Mouse (Mus musculus) liver, embryonic 13.5 days (tissue): ENCODE data around the gene Spint4. TPM values are rescaled to one million over a fixed set of nuclear protein-coding genes. Genes with fewer than 3 reads are reported as not detected.
"Not testable (repeated sequence)": the region's sequence is repeated elsewhere in the genome, so short reads cannot be mapped to it uniquely, and the experiment has no call there.

Experiments
- ATAC-seq: fragments of 200-750 bp; cut with Nextera tagmentation; 2 replicates; pipeline ENCODE4 v1.8.0; 2017; ENCODE audit warnings: low read depth, mild to moderate bottlenecking, moderate number of reproducible peaks, moderate library complexity
- DNase-seq: peaks from one replicate; pipeline ENCODE4 v3.0.0; 2022
- H3K27ac ChIP-seq: fragments of 300-500 bp; sonication (generic); 2 replicates; pipeline ENCODE4 v1.5.1; 2015; ENCODE audit warnings: moderate library complexity, mild to moderate bottlenecking, inconsistent platforms
- H3K27me3 ChIP-seq: fragments of 300-500 bp; sonication (generic); 2 replicates; pipeline ENCODE4 v1.6.1; 2015; ENCODE audit warnings: mild to moderate bottlenecking, inconsistent platforms
- H3K36me3 ChIP-seq: fragments of 300-500 bp; sonication (generic); 2 replicates; pipeline ENCODE4 v1.6.1; 2015; ENCODE audit warnings: mild to moderate bottlenecking, inconsistent platforms
- H3K4me1 ChIP-seq: fragments of 300-500 bp; sonication (generic); replicated peaks from 2 replicates; pipeline ENCODE4 v1.6.1; 2015; ENCODE audit warnings: inconsistent platforms
- H3K4me2 ChIP-seq: fragments of 300-500 bp; sonication (generic); 2 replicates; pipeline ENCODE4 v1.6.1; 2015; ENCODE audit warnings: inconsistent platforms, mild to moderate bottlenecking, moderate library complexity
- H3K4me3 ChIP-seq: fragments of 300-500 bp; sonication (generic); replicated peaks from 2 replicates; pipeline ENCODE4 v1.5.1; 2015; ENCODE audit warnings: mild to moderate bottlenecking, inconsistent platforms
- H3K9ac ChIP-seq: fragments of 300-500 bp; sonication (generic); 2 replicates; pipeline ENCODE4 v1.6.1; 2015; ENCODE audit warnings: mild to moderate bottlenecking, inconsistent platforms
- H3K9me3 ChIP-seq: fragments of 300-500 bp; sonication (generic); replicated peaks from 2 replicates; pipeline ENCODE4 v1.6.1; 2016; ENCODE audit warnings: inconsistent platforms
- WGBS: fragments of 180-500 bp; shearing (Covaris S2); methylation state at CpG from one replicate; pipeline ENCODE4 v1.1.7; 2015; ENCODE audit not compliant: insufficient replicate concordance; 5-methylcytosine and 5-hydroxymethylcytosine counted together
- polyA plus RNA-seq: library from polyadenylated mRNA; unstranded; fragments of >200 nt; fragmentation: Nextera tagmentation; extraction: Ambion mirVana; gene quantifications from 2 replicates; pipeline ENCODE4 v1.2.1, GENCODE M21; 2015

Gene Spint4
- polyA plus RNA-seq, 1 experiment from 2014 or later: not detected

GRCm38 (mm10) chr2:164684807-164685206, 13.5 kb upstream of the Spint4 start, which contains the start of gene Wfdc13:
TSS of gene Wfdc13 (plus strand) at chr2:164685107.
- no peak within 1 kb of the TSS for H3K4me3 ChIP-seq
- no peak within 1 kb of the TSS for H3K9ac ChIP-seq
- no peak for DNase-seq
- no peak within 1 kb of the TSS for H3K27ac ChIP-seq
- H3K4me1 ChIP-seq: no peaks in the 10 kb centered on the region
- H3K4me2 ChIP-seq: no peak within 1 kb of the TSS
- H3K27me3 ChIP-seq: no peaks in the 10 kb centered on the region
- H3K36me3 ChIP-seq: no peaks in the 10 kb centered on the region
- WGBS: 43% methylated on average over 3 of the region's 3 CpGs
- no peak for ATAC-seq
- H3K9me3 ChIP-seq: no peaks in the 10 kb centered on the region

DNA sequence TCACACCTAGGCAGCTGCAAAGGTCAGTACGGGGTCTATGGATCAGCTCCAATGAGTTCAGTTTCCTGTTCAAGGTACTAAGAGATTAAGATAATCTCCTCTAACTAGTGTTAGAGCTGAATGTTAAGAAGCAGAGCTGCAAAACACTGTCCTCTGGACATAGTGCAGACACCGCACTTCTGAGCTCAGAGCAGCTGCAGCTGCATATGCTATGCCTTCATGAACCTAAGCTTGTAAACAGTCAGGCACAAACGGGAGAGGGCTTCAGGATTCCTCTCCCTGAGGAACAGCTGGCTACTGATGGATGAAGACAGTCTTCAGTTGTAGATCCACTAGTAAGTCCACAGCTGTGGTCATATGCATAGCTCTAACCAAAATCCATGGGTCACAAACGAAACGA, 2.7 kb downstream of the Spint4 start:
- Histone ChIP-seq H3K36me3 (no peaks in the 10 kb centered on the region), H3K4me3 (no peak overlapping the region), H3K27ac (no peak overlapping the region), H3K27me3 (no peaks in the 10 kb centered on the region), H3K4me2 (no peak overlapping the region), H3K9me3 (0 out of 2 replicates have a peak, but pooled peaks cover 3% of the 10 kb centered on the region), H3K9ac (no peak overlapping the region), H3K4me1 (no peaks in the 10 kb centered on the region)
- no peak for DNase-seq
- 67% methylated on average over 5 of the region's 5 CpGs for WGBS
- no peak for ATAC-seq

DNA sequence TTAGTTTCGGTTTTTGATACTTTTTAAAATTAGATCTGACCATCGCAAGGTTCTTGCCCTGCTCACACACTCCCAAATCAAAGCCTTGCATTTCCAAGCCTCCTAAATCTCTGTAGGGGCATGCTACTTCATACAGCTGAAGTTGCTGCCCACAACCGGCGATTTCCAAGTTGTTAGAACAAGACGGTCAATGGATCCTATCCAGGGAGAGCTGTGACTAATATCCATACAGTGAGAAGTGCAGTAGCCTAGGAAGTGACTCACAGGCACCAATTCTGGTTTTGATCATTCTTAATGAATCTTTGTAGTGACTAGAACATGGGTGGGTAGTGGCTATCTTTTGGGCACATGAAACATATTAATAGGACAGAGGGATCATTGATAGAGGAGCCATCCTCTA, 3.5 kb downstream of the Spint4 start:
- H3K36me3 ChIP-seq: no peaks in the 10 kb centered on the region
- no peaks in the 10 kb centered on the region for H3K27me3 ChIP-seq
- WGBS: 68% methylated on average over 5 of the region's 5 CpGs
- H3K4me3 ChIP-seq: no peak overlapping the region
- H3K9me3 ChIP-seq: 0 out of 2 replicates have a peak, but pooled peaks cover 3% of the 10 kb centered on the region
- no peak overlapping the region for H3K4me2 ChIP-seq
- ATAC-seq (no peak), DNase-seq (no peak)
- H3K27ac ChIP-seq: no peak overlapping the region
- H3K9ac ChIP-seq: no peak overlapping the region
- no peaks in the 10 kb centered on the region for H3K4me1 ChIP-seq

GRCm38 (mm10) chr2:164704235-164704634, 5.9 kb downstream of the Spint4 start:
- ATAC-seq (no peak), DNase-seq (no peak)
- WGBS: 58% methylated on average over 5 of the region's 5 CpGs
- Histone ChIP-seq H3K4me3 (no peak overlapping the region), H3K9me3 (0 out of 2 replicates have a peak, but pooled peaks cover 3% of the 10 kb centered on the region), H3K4me2 (no peak overlapping the region), H3K27me3 (no peaks in the 10 kb centered on the region; the same call in 1 of the 2 replicates), H3K4me1 (no peaks in the 10 kb centered on the region), H3K36me3 (no peaks in the 10 kb centered on the region), H3K9ac (no peak overlapping the region), H3K27ac (no peak overlapping the region)

DNA sequence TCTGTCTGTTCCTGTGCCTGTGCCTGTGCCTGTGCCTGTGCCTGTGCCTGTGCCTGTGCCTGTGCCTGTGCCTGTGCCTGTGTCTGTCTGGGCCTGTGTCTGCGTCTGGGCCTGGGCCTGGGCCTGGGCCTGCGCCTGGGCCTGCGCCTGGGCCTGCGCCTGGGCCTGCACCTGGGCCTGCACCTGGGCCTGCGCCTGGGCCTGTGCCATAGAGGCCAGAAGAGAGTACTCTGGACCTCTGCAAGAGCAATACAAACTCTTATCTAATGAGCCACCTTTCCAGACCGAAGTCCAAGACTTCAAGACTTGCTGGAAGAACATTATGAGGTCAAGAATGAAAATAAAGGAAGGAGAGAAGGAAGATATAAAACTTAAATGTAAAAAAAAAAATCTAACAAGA, 7.0 kb downstream of the Spint4 start:
- DNase-seq (no peak), ATAC-seq (no peak)
- Histone ChIP-seq H3K4me1 (no peaks in the 10 kb centered on the region), H3K27ac (no peak overlapping the region), H3K27me3 (no peaks in the 10 kb centered on the region; the same call in 1 of the 2 replicates), H3K9ac (no peak overlapping the region), H3K36me3 (no peaks in the 10 kb centered on the region), H3K9me3 (0 out of 2 replicates have a peak, but pooled peaks cover 3% of the 10 kb centered on the region), H3K4me3 (no peak overlapping the region), H3K4me2 (no peak overlapping the region)
- 78% methylated on average over 6 of the region's 6 CpGs for WGBS

DNA sequence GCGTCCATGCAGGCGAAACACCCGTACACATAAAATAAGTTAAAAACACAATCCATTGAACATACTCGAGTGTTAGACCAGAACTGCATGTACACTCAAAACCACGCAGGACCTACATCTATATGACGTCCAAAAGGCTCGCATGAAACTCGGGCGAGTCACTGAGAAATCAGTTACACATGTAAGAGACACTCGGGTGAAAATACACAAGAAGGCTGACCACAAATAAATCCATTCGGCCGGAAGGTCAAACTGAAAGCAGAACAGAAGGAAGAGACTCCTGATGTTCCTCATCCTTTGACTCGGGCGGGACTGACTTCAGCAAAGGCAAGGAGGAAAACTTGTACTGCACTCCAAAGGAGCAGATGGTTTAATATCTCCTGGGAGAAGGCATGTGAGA, 7.7 kb downstream of the Spint4 start:
- 72% methylated on average over 14 of the region's 14 CpGs for WGBS
- H3K27ac ChIP-seq: no peak overlapping the region
- H3K4me1 ChIP-seq: no peaks in the 10 kb centered on the region
- no peak for DNase-seq
- H3K4me3 ChIP-seq: no peak overlapping the region
- H3K9ac ChIP-seq: no peak overlapping the region
- ATAC-seq: no peak
- no peaks in the 10 kb centered on the region for H3K36me3 ChIP-seq
- 0 out of 2 replicates have a peak, but pooled peaks cover 3% of the 10 kb centered on the region for H3K9me3 ChIP-seq
- no peaks in the 10 kb centered on the region; the same call in 1 of the 2 replicates for H3K27me3 ChIP-seq
- H3K4me2 ChIP-seq: no peak overlapping the region

- H3K4me1 ChIP-seq: no peaks in the 10 kb centered on the region
- WGBS: 54% methylated on average over 6 of the region's 6 CpGs
- no peak within 1 kb of the TSS for H3K9ac ChIP-seq
- no peaks in the 10 kb centered on the region for H3K36me3 ChIP-seq
- no peak within 1 kb of the TSS for H3K27ac ChIP-seq
- no peaks in the 10 kb centered on the region for H3K27me3 ChIP-seq
- no peaks in the 10 kb centered on the region for H3K9me3 ChIP-seq
- H3K4me3 ChIP-seq: no peak within 1 kb of the TSS
- ATAC-seq: no peak
- no peak for DNase-seq
- H3K4me2 ChIP-seq: no peak within 1 kb of the TSS
Observed at GRCm38 (mm10) chr2:164715005-164715404, 16.7 kb downstream of the Spint4 start, which contains the start of gene Spint5. TSS of gene Spint5 (plus strand) at chr2:164715305.

DNA sequence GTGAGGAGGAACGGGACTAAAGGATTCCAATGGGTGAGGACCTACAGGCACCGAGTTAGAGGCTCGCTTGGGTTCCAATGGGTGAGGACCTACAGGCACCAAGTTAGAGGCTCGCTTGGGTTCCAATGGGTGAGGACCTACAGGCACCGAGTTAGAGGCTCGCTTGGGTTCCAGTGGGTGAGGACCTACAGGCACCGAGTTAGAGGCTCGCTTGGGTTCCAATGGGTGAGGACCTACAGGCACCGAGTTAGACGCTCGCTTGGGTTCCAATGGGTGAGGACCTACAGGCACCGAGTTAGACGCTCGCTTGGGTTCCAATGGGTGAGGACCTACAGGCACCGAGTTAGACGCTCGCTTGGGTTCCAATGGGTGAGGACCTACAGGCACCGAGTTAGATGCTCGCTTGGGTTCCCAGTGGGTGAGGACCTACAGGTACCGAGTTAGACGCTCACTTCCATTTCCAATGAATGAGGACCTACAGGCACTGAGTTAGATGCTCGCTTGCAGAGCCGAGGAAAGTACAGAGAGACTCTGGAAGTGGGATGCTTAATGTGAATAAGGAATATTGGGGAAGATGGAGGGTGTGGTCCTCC, 18.0 kb downstream of the Spint4 start:
- WGBS: 79% methylated on average over 23 of the region's 23 CpGs
- H3K4me1 ChIP-seq, ATAC-seq: not testable (repeated sequence)

DNA sequence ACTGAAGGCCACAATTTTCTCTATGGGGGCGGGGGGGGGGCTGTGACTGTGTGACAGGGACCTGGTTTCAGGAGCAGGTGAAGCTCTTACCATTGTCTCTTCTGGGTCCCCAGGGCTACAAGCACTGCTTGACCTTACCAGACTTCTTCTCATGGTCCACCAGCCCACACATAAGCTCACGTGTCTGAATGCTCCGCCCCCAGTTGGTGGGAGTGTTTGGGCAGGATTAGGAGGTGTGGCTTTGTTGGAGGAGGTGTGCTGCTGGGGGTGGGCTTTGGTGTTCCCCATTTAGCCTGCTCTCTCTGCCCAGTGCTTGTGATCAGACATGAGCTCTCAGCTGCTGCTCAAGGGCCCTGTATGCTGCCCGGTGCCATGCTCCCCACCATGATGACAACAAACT, 25.0 kb downstream of the Spint4 start:
- no peak overlapping the region for H3K4me2 ChIP-seq
- H3K4me3 ChIP-seq: no peak overlapping the region
- ATAC-seq (no peak), DNase-seq (no peak)
- H3K9me3 ChIP-seq: no peaks in the 10 kb centered on the region
- no peaks in the 10 kb centered on the region for H3K4me1 ChIP-seq
- no peaks in the 10 kb centered on the region for H3K36me3 ChIP-seq
- H3K27me3 ChIP-seq: no peaks in the 10 kb centered on the region
- H3K27ac ChIP-seq: no peak overlapping the region
- H3K9ac ChIP-seq: no peak overlapping the region
- 49% methylated on average over 4 of the region's 4 CpGs for WGBS

More for the DNA sequence above, 18.0 kb downstream of the Spint4 start:
- not testable (repeated sequence) for H3K4me3 ChIP-seq, H3K27me3 ChIP-seq, H3K36me3 ChIP-seq, H3K27ac ChIP-seq, H3K4me2 ChIP-seq, H3K9ac ChIP-seq, DNase-seq, H3K9me3 ChIP-seq

DNA sequence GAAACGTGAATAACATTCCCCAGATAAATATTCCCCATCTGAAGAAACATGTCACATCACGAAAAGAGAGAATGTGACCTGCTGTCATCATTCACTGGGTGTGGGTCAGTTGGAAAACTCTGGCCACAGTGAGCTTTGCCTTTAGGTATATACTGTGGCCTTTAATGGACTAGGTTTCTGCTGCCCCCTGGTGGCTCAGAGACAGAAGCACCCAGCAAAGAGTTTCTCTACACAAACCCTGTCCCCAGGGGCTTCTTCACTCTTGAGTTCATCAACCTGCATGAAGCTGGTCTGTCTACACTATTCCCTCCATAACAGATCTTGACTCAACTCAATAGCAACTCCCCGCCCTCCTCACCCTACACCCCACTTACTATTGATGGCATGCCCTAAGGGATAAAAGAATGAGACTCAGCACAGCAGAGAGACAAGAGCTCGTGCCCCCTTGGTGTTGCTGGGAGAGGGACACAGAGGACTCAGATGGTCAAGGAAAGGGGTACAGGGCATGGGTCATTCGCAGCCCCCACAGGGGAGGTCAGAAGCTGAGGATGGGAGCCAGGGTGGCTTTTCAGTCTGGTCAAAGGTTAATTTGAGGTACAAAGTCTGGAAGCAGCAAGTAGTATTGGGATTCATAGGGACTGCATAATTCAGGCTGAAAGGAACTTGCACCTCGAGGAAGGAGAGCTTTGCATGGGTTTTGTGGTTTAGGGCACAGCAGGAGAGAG, 27.8 kb downstream of the Spint4 start:
- H3K9ac ChIP-seq: no peak overlapping the region
- H3K4me3 ChIP-seq: no peak overlapping the region
- H3K36me3 ChIP-seq: no peaks in the 10 kb centered on the region
- no peaks in the 10 kb centered on the region for H3K4me1 ChIP-seq
- DNase-seq (peak; percentile 28), ATAC-seq (peak; percentile 51; the same call in 1 of the 2 replicates)
- H3K4me2 ChIP-seq: no peak overlapping the region
- H3K9me3 ChIP-seq: no peaks in the 10 kb centered on the region
- 14% methylated on average over 6 of the region's 6 CpGs for WGBS
- H3K27me3 ChIP-seq: no peaks in the 10 kb centered on the region
- no peak overlapping the region for H3K27ac ChIP-seq

DNA sequence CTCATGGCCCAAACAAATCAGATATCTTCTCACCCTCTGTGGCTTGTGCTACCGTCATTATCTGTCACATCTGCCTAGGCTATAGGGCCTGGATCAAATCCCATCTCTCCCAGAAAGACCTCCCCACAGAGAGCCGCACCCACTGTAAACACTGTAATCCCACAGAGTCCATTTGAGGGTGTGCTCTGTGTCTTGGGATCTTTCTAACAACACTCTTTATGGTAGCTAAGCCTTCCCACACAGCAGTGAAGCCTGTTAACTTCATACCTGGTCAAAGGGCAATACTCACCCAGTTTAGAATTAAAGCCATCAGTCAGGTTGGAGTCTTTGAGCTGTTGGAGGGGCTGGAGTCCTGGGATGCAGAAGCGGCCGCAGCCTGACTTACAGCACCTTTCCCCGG, 33.4 kb downstream of the Spint4 start:
- DNase-seq (no peak), ATAC-seq (no peak)
- H3K4me1 ChIP-seq: no peaks in the 10 kb centered on the region
- H3K4me3 ChIP-seq: no peak overlapping the region
- WGBS: 65% methylated on average over 5 of the region's 5 CpGs
- no peak overlapping the region for H3K9ac ChIP-seq
- no peaks in the 10 kb centered on the region for H3K9me3 ChIP-seq
- H3K27me3 ChIP-seq: no peaks in the 10 kb centered on the region
- no peak overlapping the region for H3K27ac ChIP-seq
- no peak overlapping the region for H3K4me2 ChIP-seq
- no peaks in the 10 kb centered on the region for H3K36me3 ChIP-seq
